Mouse (Mus musculus): ENCODE results near the gene Tns3. TPM values are rescaled to one million over a fixed set of nuclear protein-coding genes. Genes with fewer than 3 reads are reported as not detected.

Gene Tns3
- total and polyA plus RNA-seq, 2 experiments = 12.8 to 15.3 TPM

DNA sequence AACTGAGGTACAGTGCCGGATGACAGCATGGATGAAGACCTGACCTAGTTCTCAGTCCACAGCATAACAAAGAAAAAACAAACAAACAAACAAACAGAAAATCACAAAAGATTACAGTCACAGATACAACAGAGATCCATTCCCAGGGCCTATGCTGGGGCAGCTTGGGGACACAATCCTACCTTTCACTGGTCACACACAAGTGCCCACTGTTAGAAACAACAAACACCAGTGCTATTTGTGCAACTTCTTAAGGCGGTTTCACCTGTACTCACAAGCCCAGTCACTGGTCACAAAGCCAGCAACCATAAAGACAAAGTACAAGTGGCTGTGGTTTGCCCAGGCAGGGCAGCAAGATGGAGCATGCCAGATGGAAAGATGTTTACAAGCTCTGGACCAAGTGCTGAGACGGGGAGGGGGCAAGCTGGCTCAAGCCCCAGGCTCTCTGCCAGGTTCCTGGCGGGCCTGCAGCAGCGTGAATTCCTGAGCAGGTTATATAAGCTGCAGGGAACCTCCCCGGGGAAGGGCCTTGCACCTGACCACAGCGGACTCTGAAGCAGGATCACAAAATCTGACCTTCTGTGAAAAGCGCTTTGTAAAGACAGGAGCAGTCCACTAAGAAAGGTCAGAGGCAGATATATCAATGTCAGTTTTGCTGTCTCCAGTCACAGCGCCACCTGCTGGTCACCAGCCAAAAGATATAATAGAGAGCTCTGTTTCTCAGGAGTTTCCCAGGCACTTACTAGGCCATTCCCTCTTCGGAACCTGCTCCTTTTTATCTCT, 140.8 kb downstream of the Tns3 start:
- H3K27me3 ChIP-seq (ENCODE audit: control insufficient read depth, insufficient read depth, low read length) = no peaks in the 10 kb centered on the region
- peaks cover 10% of the 10 kb centered on the region for H3K4me1 ChIP-seq (ENCODE audit: control insufficient read depth, insufficient read depth, low read length)
- 17% methylated on average over 10 of the region's 10 CpGs for WGBS
- TF ChIP-seq CTCF (IDR thresholded peaks at IDR 0.05; ENCODE audit: low read depth, low read length) (peak; percentile 77), POLR2A (IDR thresholded peaks at IDR 0.05; ENCODE audit: extremely low read depth, insufficient read depth, low read length) (no peak)
- H3K27ac ChIP-seq (replicated peaks; ENCODE audit: insufficient read depth, low read depth, low read length) = peak overlapping the region; percentile 83
- DNase-seq (ENCODE audit: extremely low read depth, low read depth, low spot score) = peak; percentile 88
- H3K4me3 ChIP-seq (ENCODE audit: insufficient read depth, low read depth, low read length) = no peak overlapping the region
- no peaks in the 10 kb centered on the region for H3K79me2 ChIP-seq (ENCODE audit: control insufficient read depth, insufficient read depth, low read length)
- H3K36me3 ChIP-seq (ENCODE audit: control insufficient read depth, insufficient read depth, low read length) = peaks cover 2% of the 10 kb centered on the region; the same call in 1 of the 2 replicates
- H3K9ac ChIP-seq (ENCODE audit: low read depth, low read length) = peak overlapping the region; percentile 18; the same call in 1 of the 2 replicates

DNA sequence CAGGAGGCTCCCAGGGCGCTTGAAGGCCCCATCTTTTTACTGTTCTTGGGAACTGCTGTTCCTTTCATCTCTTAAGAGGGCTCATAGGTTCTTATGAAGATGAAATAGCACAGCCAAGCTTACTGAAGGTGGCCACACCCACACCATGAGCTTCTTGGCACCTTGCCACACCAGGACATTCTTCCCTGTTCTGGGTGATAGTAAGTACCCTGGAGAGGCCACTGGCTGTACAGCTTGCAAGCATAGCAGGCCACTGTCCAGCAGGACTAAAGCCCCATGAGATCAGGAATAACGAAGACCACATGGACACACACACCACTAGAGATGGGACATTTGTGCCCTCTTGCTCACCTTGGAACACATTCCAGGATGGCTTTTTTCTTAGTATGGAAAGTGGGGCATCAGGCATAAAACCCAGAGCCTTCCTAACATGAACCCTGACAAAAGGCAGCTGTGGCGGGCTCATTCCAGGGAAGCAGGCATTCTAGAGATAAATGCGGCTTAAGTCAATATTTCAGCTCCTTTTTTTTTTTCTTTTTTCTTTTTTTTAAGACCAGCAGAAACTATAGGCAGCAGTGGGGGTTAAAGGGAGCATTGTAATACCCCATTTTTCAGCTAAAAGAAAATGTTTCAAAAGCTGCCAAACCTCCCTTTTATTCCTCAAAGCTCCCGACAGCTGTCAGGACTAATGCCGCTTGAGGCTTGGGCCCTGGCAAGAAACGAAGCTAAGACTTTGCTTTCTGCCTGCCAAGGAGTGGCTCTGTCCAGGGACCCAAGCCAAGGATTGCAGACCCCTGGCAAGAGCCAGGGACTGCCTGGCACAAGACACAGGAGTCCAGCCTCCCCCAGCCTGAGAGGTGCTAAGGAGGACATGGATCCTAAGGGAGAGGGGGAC, 150.7 kb downstream of the Tns3 start:
- Histone ChIP-seq H3K27ac (replicated peaks; ENCODE audit: insufficient read depth, low read depth, low read length) (no peak overlapping the region), H3K36me3 (ENCODE audit: control insufficient read depth, insufficient read depth, low read length) (peaks cover 4% of the 10 kb centered on the region; the same call in 1 of the 2 replicates), H3K79me2 (ENCODE audit: control insufficient read depth, insufficient read depth, low read length) (no peaks in the 10 kb centered on the region), H3K4me1 (ENCODE audit: control insufficient read depth, insufficient read depth, low read length) (peaks cover 12% of the 10 kb centered on the region), H3K27me3 (ENCODE audit: control insufficient read depth, insufficient read depth, low read length) (no peaks in the 10 kb centered on the region), H3K4me3 (ENCODE audit: insufficient read depth, low read depth, low read length) (no peak overlapping the region), H3K9ac (ENCODE audit: low read depth, low read length) (no peak overlapping the region)
- DNase-seq (ENCODE audit: extremely low read depth, low read depth, low spot score) = no peak
- no peak for TF ChIP-seq CTCF (IDR thresholded peaks at IDR 0.05; ENCODE audit: low read depth, low read length)
- no peak for TF ChIP-seq POLR2A (IDR thresholded peaks at IDR 0.05; ENCODE audit: extremely low read depth, insufficient read depth, low read length)
- 88% methylated on average over 7 of the region's 7 CpGs for WGBS

DNA sequence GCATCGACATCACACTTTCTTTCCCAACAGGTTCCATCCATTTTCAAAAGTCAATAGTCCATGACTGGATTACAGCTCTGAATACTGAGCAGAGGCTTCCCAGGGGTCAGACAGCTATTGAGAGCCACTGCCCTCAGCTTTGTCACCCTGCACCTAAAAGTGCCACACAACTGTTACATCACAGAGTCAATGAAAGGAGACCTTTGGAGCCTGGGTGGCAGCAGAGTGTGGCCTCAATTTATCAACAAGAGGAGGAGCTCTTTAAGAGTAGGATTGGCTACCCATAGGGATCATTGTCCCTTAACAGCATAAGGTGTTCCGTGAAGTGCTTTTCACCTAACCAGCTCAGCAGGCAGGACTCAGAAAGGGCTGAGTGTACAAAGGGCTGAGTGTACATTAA, 154.0 kb downstream of the Tns3 start:
- no peak overlapping the region for H3K4me3 ChIP-seq (ENCODE audit: insufficient read depth, low read depth, low read length)
- H3K79me2 ChIP-seq (ENCODE audit: control insufficient read depth, insufficient read depth, low read length) = no peaks in the 10 kb centered on the region
- 27% methylated on average over 2 of the region's 2 CpGs for WGBS
- no peak overlapping the region for H3K9ac ChIP-seq (ENCODE audit: low read depth, low read length)
- peak; percentile 98 for DNase-seq (ENCODE audit: extremely low read depth, low read depth, low spot score)
- TF ChIP-seq POLR2A (IDR thresholded peaks at IDR 0.05; ENCODE audit: extremely low read depth, insufficient read depth, low read length) (no peak), CTCF (IDR thresholded peaks at IDR 0.05; ENCODE audit: low read depth, low read length) (no peak)
- no peaks in the 10 kb centered on the region for H3K27me3 ChIP-seq (ENCODE audit: control insufficient read depth, insufficient read depth, low read length)
- peaks cover 12% of the 10 kb centered on the region for H3K4me1 ChIP-seq (ENCODE audit: control insufficient read depth, insufficient read depth, low read length)
- peak overlapping the region; percentile 50 for H3K27ac ChIP-seq (replicated peaks; ENCODE audit: insufficient read depth, low read depth, low read length)
- no peaks in the 10 kb centered on the region; the same call in 1 of the 2 replicates for H3K36me3 ChIP-seq (ENCODE audit: control insufficient read depth, insufficient read depth, low read length)

DNA sequence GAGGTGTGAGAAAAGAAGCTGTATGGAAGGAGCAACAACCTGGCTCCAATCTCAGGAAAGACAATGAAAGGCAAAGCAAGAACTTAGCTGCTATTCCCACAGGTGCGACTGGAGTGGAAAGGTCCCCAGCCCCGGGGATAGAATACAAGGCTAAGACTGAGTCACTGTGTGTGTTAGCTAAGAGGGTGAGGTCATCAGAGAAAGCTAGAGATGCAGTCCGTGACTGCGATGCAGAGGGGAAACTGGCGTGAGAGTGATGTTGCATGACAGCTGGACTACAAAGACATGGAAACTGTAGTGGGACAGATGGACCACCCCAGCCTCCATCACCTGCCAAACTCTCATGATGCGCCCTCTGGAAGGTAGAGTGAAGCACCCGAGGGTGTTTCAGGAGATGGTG, 154.7 kb downstream of the Tns3 start:
- H3K4me3 ChIP-seq (ENCODE audit: insufficient read depth, low read depth, low read length) = no peak overlapping the region
- 53% methylated on average over 7 of the region's 7 CpGs for WGBS
- no peak overlapping the region for H3K9ac ChIP-seq (ENCODE audit: low read depth, low read length)
- TF ChIP-seq CTCF (IDR thresholded peaks at IDR 0.05; ENCODE audit: low read depth, low read length) (no peak), POLR2A (IDR thresholded peaks at IDR 0.05; ENCODE audit: extremely low read depth, insufficient read depth, low read length) (no peak)
- no peaks in the 10 kb centered on the region for H3K27me3 ChIP-seq (ENCODE audit: control insufficient read depth, insufficient read depth, low read length)
- no peaks in the 10 kb centered on the region; the same call in 1 of the 2 replicates for H3K36me3 ChIP-seq (ENCODE audit: control insufficient read depth, insufficient read depth, low read length)
- DNase-seq (ENCODE audit: extremely low read depth, low read depth, low spot score) = no peak
- no peaks in the 10 kb centered on the region for H3K79me2 ChIP-seq (ENCODE audit: control insufficient read depth, insufficient read depth, low read length)
- H3K4me1 ChIP-seq (ENCODE audit: control insufficient read depth, insufficient read depth, low read length) = peaks cover 12% of the 10 kb centered on the region
- peak overlapping the region; percentile 32 for H3K27ac ChIP-seq (replicated peaks; ENCODE audit: insufficient read depth, low read depth, low read length)

DNA sequence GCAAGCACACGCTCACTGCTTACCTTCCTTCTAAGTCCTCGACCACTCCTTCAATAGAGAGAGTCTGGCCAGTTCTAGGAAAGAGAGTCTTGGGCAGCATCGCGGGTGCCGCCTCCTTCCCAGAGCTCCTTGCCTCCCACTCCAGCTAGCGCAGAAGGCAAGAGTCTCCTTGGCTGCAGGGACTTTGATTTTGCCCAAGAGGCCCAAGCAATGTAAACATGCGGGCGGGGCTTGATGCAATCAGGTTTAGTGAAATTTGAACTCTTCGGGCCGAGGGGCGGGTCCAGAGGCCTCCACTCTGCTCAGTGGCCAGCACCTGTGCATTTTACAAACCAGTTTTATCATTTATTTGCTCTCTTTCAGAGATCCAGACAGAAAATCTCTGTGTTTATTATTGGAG, 160.6 kb downstream of the Tns3 start:
- H3K4me3 ChIP-seq (ENCODE audit: insufficient read depth, low read depth, low read length) = peak overlapping the region; percentile 62
- peak; percentile 88 for DNase-seq (ENCODE audit: extremely low read depth, low read depth, low spot score)
- H3K27ac ChIP-seq (replicated peaks; ENCODE audit: insufficient read depth, low read depth, low read length) = peak overlapping the region; percentile 92
- H3K4me1 ChIP-seq (ENCODE audit: control insufficient read depth, insufficient read depth, low read length) = peaks cover 14% of the 10 kb centered on the region
- H3K36me3 ChIP-seq (ENCODE audit: control insufficient read depth, insufficient read depth, low read length) = no peaks in the 10 kb centered on the region
- no peaks in the 10 kb centered on the region for H3K27me3 ChIP-seq (ENCODE audit: control insufficient read depth, insufficient read depth, low read length)
- peak overlapping the region; percentile 65 for H3K9ac ChIP-seq (ENCODE audit: low read depth, low read length)
- WGBS = 22% methylated on average over 11 of the region's 11 CpGs
- peaks cover 31% of the 10 kb centered on the region for H3K79me2 ChIP-seq (ENCODE audit: control insufficient read depth, insufficient read depth, low read length)
- TF ChIP-seq CTCF (IDR thresholded peaks at IDR 0.05; ENCODE audit: low read depth, low read length) (no peak), POLR2A (IDR thresholded peaks at IDR 0.05; ENCODE audit: extremely low read depth, insufficient read depth, low read length) (peak; percentile 47; the same call in 1 of the 2 replicates)
